17 mouse cellular contexts compared by ENCODE assay signal in the genomic region with DNA sequence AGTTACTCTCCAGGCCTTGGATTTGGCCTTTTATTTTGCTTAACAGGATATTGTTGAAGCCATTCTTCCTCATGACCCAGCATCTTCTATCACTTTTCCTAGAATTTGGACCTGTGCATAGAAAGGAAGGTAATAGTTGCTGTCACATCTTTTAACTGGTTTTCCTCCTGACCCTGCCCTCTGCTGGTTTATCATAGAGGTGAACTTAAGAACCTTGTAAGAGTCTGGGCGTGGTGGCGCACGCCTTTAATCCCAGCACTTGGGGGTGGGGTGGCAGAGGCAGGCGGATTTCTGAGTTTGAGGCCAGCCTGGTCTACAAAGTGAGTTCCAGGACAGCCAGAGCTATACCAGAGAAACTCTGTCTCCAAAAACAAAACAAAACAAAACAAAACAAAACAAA. TPM values are rescaled to one million over a fixed set of nuclear protein-coding genes. Genes with fewer than 3 reads are reported as not detected.
DNase-seq lines count a peak whose midpoint lies in the region; ATAC-seq and TF ChIP-seq lines count a peak whose summit lies in the region.
"Had no signal": no experiment of that assay in that cellular context is flagged by ENCODE, and none has a peak within 500 bp of the region (broad histone marks: within the 10 kb centered on the region; RNA-seq: fewer than 3 reads in every experiment).

No protein-coding gene starts in this region.

- no peaks in the 10 kb centered on the region for H3K27me3 ChIP-seq in heart, postnatal 0 days (ENCODE audit: control insufficient read depth, insufficient read depth, low read length)
- no peaks in the 10 kb centered on the region for H3K27me3 ChIP-seq in MEL (ENCODE audit: control insufficient read depth in 1 of 2, insufficient read depth in 2 of 2, low read length in 2 of 2)
- H3K27me3 ChIP-seq in liver, adult 2 months (ENCODE audit: control insufficient read depth, insufficient read depth, low read length) = no peaks in the 10 kb centered on the region
- no peaks in the 10 kb centered on the region for H3K27me3 ChIP-seq in stomach, postnatal 0 days (ENCODE audit: control insufficient read depth, insufficient read depth, low read length)
- H3K27me3 ChIP-seq: megakaryocyte, embryonic 14.5 days; Patski had no signal

- H3K79me2 ChIP-seq in MEL (ENCODE audit: control insufficient read depth, insufficient read depth, low read length, poor library complexity) = peaks cover 93% of the 10 kb centered on the region
- H3K79me2 ChIP-seq in liver, adult 2 months (ENCODE audit: control insufficient read depth, insufficient read depth, low read length) = peaks cover 71% of the 10 kb centered on the region

- no peak overlapping the region for H3K4me3 ChIP-seq in heart, postnatal 0 days (ENCODE audit: low read depth, low read length)
- no peak overlapping the region for H3K4me3 ChIP-seq in MEL (ENCODE audit: control insufficient read depth in 1 of 2, insufficient read depth in 1 of 2, low read depth in 2 of 2, low read length in 2 of 2)
- no peak overlapping the region for H3K4me3 ChIP-seq in liver, adult 2 months (ENCODE audit: insufficient read depth, low read depth, low read length)
- H3K4me3 ChIP-seq in stomach, postnatal 0 days (ENCODE audit: low read depth, low read length) = no peak overlapping the region
- H3K4me3 ChIP-seq: layer of hippocampus, adult 2 months; megakaryocyte, embryonic 14.5 days had no signal

- ATAC-seq in heart, postnatal 0 days (ENCODE audit: insufficient read depth, low read depth) = no peak
- ATAC-seq in stomach, postnatal 0 days (ENCODE audit: low FRiP score, low TSS enrichment) = no peak
- ATAC-seq: forebrain, embryonic 16.5 days; Patski had no signal

- no peak overlapping the region for H3K9ac ChIP-seq in heart, postnatal 0 days (replicated peaks; ENCODE audit: low read depth, low read length)
- H3K9ac ChIP-seq in MEL (ENCODE audit: control insufficient read depth, low read depth, low read length, poor library complexity, severe bottlenecking) = no peak overlapping the region
- no peak overlapping the region for H3K9ac ChIP-seq in liver, adult 2 months (ENCODE audit: low read depth, low read length)
- H3K9ac ChIP-seq in stomach, postnatal 0 days (ENCODE audit: low read length) = no peak overlapping the region
- H3K9ac ChIP-seq: hindbrain, embryonic 14.5 days; lung, embryonic 14.5 days had no signal

- 73% methylated on average over 4 of the region's 4 CpGs for WGBS in heart, postnatal 0 days
- 62% methylated on average over 4 of the region's 4 CpGs for WGBS in liver, adult 2 months
- 71% methylated on average over 4 of the region's 4 CpGs for WGBS in stomach, postnatal 0 days

- H3K9me3 ChIP-seq in heart, postnatal 0 days (replicated peaks; ENCODE audit: control insufficient read depth, low read length) = no peaks in the 10 kb centered on the region
- H3K9me3 ChIP-seq in MEL (replicated peaks; ENCODE audit: insufficient read depth, low read length) = no peaks in the 10 kb centered on the region
- no peaks in the 10 kb centered on the region for H3K9me3 ChIP-seq in stomach, postnatal 0 days (ENCODE audit: control insufficient read depth, low read length)
- H3K9me3 ChIP-seq: megakaryocyte, embryonic 14.5 days had no signal

- no peak for TF ChIP-seq EP300 in heart, postnatal 0 days (IDR thresholded peaks at IDR 0.05; ENCODE audit: low read depth)
- no peak for TF ChIP-seq EP300 in MEL (IDR thresholded peaks at IDR 0.05; ENCODE audit: low read depth in 1 of 2, low read length in 2 of 2)
- TF ChIP-seq EP300 in stomach, postnatal 0 days (optimal IDR thresholded peaks at IDR 0.05) = no peak

- no peak overlapping the region for H3K27ac ChIP-seq in heart, postnatal 0 days (ENCODE audit: low read depth)
- H3K27ac ChIP-seq in MEL (ENCODE audit: control insufficient read depth, low read depth, low read length) = no peak overlapping the region
- 0 out of 2 replicates have a peak overlapping the region, but pooled peaks have one; percentile 12 for H3K27ac ChIP-seq in liver, adult 2 months (replicated peaks; ENCODE audit: insufficient read depth, low read depth, low read length)
- H3K27ac ChIP-seq in stomach, postnatal 0 days (replicated peaks) = peak overlapping the region; percentile 13; the same call in 1 of the 2 replicates
- H3K27ac ChIP-seq: hindbrain, embryonic 14.5 days had no signal

- H3K4me1 ChIP-seq in heart, postnatal 0 days (ENCODE audit: control insufficient read depth, insufficient read depth) = peaks cover 59% of the 10 kb centered on the region
- H3K4me1 ChIP-seq in MEL (ENCODE audit: control insufficient read depth in 1 of 2, insufficient read depth in 2 of 2, low read length in 2 of 2) = peaks cover 33 to 40% of the 10 kb centered on the region in 2 experiments
- H3K4me1 ChIP-seq in liver, adult 2 months (ENCODE audit: control insufficient read depth, insufficient read depth, low read length) = peaks cover 65% of the 10 kb centered on the region
- peaks cover 33% of the 10 kb centered on the region for H3K4me1 ChIP-seq in stomach, postnatal 0 days (replicated peaks; ENCODE audit: control insufficient read depth, insufficient read depth)

- H3K36me3 ChIP-seq in heart, postnatal 0 days (replicated peaks; ENCODE audit: control insufficient read depth, insufficient read depth, low read length) = no peaks in the 10 kb centered on the region
- peaks cover 25 to 56% of the 10 kb centered on the region in 2 experiments for H3K36me3 ChIP-seq in MEL (ENCODE audit: control insufficient read depth in 1 of 2, insufficient read depth in 2 of 2, low read length in 2 of 2)
- H3K36me3 ChIP-seq in liver, adult 2 months (ENCODE audit: control insufficient read depth, insufficient read depth, low read length) = no peaks in the 10 kb centered on the region
- H3K36me3 ChIP-seq in stomach, postnatal 0 days (ENCODE audit: control insufficient read depth, insufficient read depth, low read length) = no peaks in the 10 kb centered on the region

- TF ChIP-seq CTCF in heart, postnatal 0 days (IDR thresholded peaks at IDR 0.05; ENCODE audit: low read depth) = peak; percentile 9; the same call in 1 of the 2 replicates
- TF ChIP-seq CTCF in MEL (IDR thresholded peaks at IDR 0.05 in 2 of 3, conservative IDR thresholded peaks at IDR 0.05 in 1 of 3; ENCODE audit: control insufficient read depth in 1 of 3, insufficient read depth in 1 of 3, low read depth in 2 of 3, low read length in 3 of 3, poor library complexity in 1 of 3, severe bottlenecking in 1 of 3) = peak in 2 of 3 experiments; percentile 2 to 30; a peak in 1 of 6 replicates
- TF ChIP-seq CTCF in liver, adult 2 months (IDR thresholded peaks at IDR 0.05; ENCODE audit: low read depth, low read length) = no peak
- peak; percentile 34; the same call in 1 of the 2 replicates for TF ChIP-seq CTCF in stomach, postnatal 0 days (IDR thresholded peaks at IDR 0.05; ENCODE audit: low read depth)

- no peak for DNase-seq in heart, postnatal 0 days (ENCODE audit: low spot score)
- DNase-seq in heart, postnatal 4 days = no peak
- DNase-seq in MEL (ENCODE audit: low read depth, low spot score) = no peak
- DNase-seq in liver, adult 2 months (ENCODE audit: extremely low read depth, low read depth, low spot score) = no peak
- DNase-seq in stomach, postnatal 0 days (ENCODE audit: low spot score) = no peak
- DNase-seq in cerebellum, postnatal 4 days (ENCODE audit: low spot score in 2 of 2) = no peak
- DNase-seq in embryo, embryonic 10.5 days (ENCODE audit: low spot score) = no peak
- no peak for DNase-seq in ovary, postnatal 14 days (ENCODE audit: low spot score)
- DNase-seq: adrenal gland, adult 8-10 months; cerebellum, postnatal 36 days; gastrocnemius, postnatal 25 days; lung, embryonic 14.5 days had no signal

- TF ChIP-seq RAD21 in MEL (IDR thresholded peaks at IDR 0.05; ENCODE audit: low read depth, low read length) = no peak

- no peak overlapping the region for H3K4me2 ChIP-seq in heart, postnatal 0 days (ENCODE audit: low read depth, low read length)
- H3K4me2 ChIP-seq in stomach, postnatal 0 days (replicated peaks; ENCODE audit: low read depth) = no peak overlapping the region
- H3K4me2 ChIP-seq: hindbrain, embryonic 14.5 days; lung, embryonic 14.5 days had no signal

- no peak for TF ChIP-seq POLR2A in MEL (IDR thresholded peaks at IDR 0.05; ENCODE audit: control insufficient read depth in 1 of 2, insufficient read depth in 1 of 2, low read depth in 1 of 2, low read length in 2 of 2, poor library complexity in 1 of 2)
- no peak for TF ChIP-seq POLR2A in liver, adult 2 months (IDR thresholded peaks at IDR 0.05; ENCODE audit: extremely low read depth, insufficient read depth, low read length)

TF ChIP-seq in MEL, 35 proteins besides CTCF, POLR2A, EP300 and RAD21:
- TF ChIP-seq KAT2A (conservative IDR thresholded peaks at IDR 0.05; ENCODE audit: low read depth, low read length) (no peak), JUND (IDR thresholded peaks at IDR 0.05; ENCODE audit: low read depth, low read length) (no peak), BHLHE40 (IDR thresholded peaks at IDR 0.05; ENCODE audit: borderline replicate concordance, low read depth, low read length) (no peak), POLR2AphosphoS2 (IDR thresholded peaks at IDR 0.05; ENCODE audit: low read length) (no peak), ZKSCAN1 (IDR thresholded peaks at IDR 0.05; ENCODE audit: low read depth, low read length) (no peak), SMC3 (IDR thresholded peaks at IDR 0.05; ENCODE audit: low read depth, low read length) (peak; percentile 20; the same call in 1 of the 2 replicates), SIN3A (IDR thresholded peaks at IDR 0.05; ENCODE audit: low read length) (0 out of 2 replicates have a peak, but pooled peaks have one; percentile 13)

RNA-seq across cellular contexts. Expression of a gene that starts 9.8 kb away (rescaled TPM):
- total RNA-seq in heart, postnatal 0 days (2014; rRNA removed; ENCODE audit: low replicate concordance) = 18.2 and 21.8 TPM in 2 replicates
- 6.7 and 8.3 TPM in 2 replicates for polyA plus RNA-seq in heart, postnatal 0 days (2015; fragmentation: Nextera tagmentation; extraction: Ambion mirVana)
- 10 to 100 TPM; 69.6 to 69.9 TPM for total RNA-seq in heart, postnatal 4 days (2021)
- total RNA-seq in MEL (2012; rRNA removed) = 73.9 and 88.3 TPM in 2 replicates
- polyA plus RNA-seq in MEL (2012; ENCODE audit: insufficient read depth in 1 of 2, insufficient read length in 2 of 2, low read depth in 1 of 2, low replicate concordance in 2 of 2, missing spikeins in 1 of 2) = 1,000 to 10,000 TPM in 1 of 2 experiments, 100 to 1,000 TPM in 1; 201 to 2,325 TPM
- 19.7 and 31.4 TPM in 2 replicates for total RNA-seq in liver, adult 2 months (2014; rRNA removed)
- 34.7 and 39.8 TPM in 2 replicates for polyA plus RNA-seq in liver, adult 2 months (2012; rRNA removed)
- polyA plus RNA-seq in stomach, postnatal 0 days (2015; fragmentation: Nextera tagmentation; extraction: Ambion mirVana) = 11.6 and 12.8 TPM in 2 replicates

Comparison
In these comparisons a context has a peak if more than half of its experiments do, and no peak if none do; other contexts are left out.
1. H3K27ac ChIP-seq: peak in liver, adult 2 months (single experiment) and stomach, postnatal 0 days (single experiment); none in heart, postnatal 0 days (single experiment) and MEL (single experiment).